Mouse (Mus musculus): ENCODE data around the gene Lig3. TPM values are rescaled to one million over a fixed set of nuclear protein-coding genes. Genes with fewer than 3 reads are reported as not detected.

The Lig3 gene
- polyA plus RNA-seq, 1 experiment from 2014 or later: 25.6 TPM

DNA sequence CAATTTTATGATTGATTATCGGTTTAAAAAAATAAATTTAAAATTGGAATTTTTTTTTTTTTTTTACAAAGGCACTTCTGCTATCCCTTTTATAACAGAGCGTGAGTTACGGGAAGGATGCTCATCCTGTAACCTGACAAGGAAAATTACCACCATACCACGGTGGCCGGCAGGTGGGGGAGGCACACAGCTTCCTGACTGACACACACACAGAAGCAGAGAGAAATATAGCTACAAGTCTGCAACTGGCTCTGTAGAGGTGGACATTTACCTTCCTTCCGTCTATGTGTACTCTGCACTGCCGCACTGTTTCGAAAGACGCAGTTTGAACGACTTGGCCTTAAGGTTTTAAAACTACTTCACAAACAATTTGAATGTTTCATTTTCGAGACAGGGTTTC is 71.2 kb downstream of the Lig3 start:
- Histone ChIP-seq H3K4me3 (ENCODE audit: low read depth, low read length) (no peak overlapping the region), H3K27me3 (ENCODE audit: control insufficient read depth, insufficient read depth, low read depth, low read length) (no peaks in the 10 kb centered on the region), H3K9ac (ENCODE audit: low read depth, low read length) (no peak overlapping the region), H3K4me1 (ENCODE audit: control insufficient read depth, insufficient read depth, low read length) (peaks cover 3% of the 10 kb centered on the region; the same call in 1 of the 2 replicates), H3K27ac (ENCODE audit: low read length) (no peak overlapping the region), H3K36me3 (ENCODE audit: control insufficient read depth, insufficient read depth, low read length) (no peaks in the 10 kb centered on the region), H3K9me3 (replicated peaks; ENCODE audit: control insufficient read depth, low read length, poor library complexity, severe bottlenecking) (no peaks in the 10 kb centered on the region), H3K4me2 (ENCODE audit: low read length) (no peak overlapping the region)
- 86% methylated on average over 11 of the region's 11 CpGs for WGBS
- ATAC-seq: no peak

DNA sequence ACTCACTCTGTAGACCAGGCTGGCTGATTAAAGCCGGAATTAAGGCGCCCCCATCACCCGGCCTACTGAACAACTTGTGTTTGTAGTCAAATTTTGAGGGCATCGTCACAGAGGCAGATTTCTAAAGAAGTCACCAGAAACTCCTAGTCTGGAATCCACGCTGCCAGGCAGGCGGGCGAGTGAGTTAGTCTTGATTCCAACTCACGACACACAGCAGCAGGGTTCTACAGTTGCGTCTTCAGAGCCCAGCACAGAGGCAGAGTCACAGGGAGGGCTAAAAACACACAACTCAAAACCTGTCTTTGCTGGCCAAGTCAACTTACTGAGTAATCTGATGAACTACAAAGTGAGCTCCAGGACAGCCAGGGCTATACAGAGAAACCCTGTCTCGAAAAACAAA is 71.6 kb downstream of the Lig3 start:
- Histone ChIP-seq H3K4me3 (ENCODE audit: low read depth, low read length) (no peak overlapping the region), H3K9me3 (replicated peaks; ENCODE audit: control insufficient read depth, low read length, poor library complexity, severe bottlenecking) (no peaks in the 10 kb centered on the region), H3K9ac (ENCODE audit: low read depth, low read length) (no peak overlapping the region), H3K4me2 (ENCODE audit: low read length) (no peak overlapping the region), H3K36me3 (ENCODE audit: control insufficient read depth, insufficient read depth, low read length) (no peaks in the 10 kb centered on the region), H3K27me3 (ENCODE audit: control insufficient read depth, insufficient read depth, low read depth, low read length) (no peaks in the 10 kb centered on the region), H3K4me1 (ENCODE audit: control insufficient read depth, insufficient read depth, low read length) (no peaks in the 10 kb centered on the region; the same call in 1 of the 2 replicates), H3K27ac (ENCODE audit: low read length) (no peak overlapping the region)
- 82% methylated on average over 10 of the region's 10 CpGs for WGBS
- ATAC-seq: no peak

DNA sequence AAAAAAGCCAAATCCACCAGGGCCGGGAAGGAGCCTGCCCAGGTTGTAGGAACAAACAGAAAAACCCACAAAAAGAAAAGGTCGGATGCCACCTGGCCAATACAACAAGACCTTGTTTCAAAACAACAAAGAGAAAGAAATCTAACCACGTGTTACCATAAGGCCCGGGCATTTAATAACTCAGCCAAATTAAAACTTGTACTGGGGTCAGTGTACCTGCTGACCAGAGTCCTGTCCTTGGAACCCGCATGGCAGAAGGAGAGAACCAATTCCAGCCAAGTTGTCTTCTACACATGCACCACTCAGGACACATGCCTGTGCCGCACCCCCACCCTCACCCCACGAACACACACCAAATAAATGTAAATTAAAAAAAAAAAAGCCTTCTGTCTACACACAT is 72.0 kb downstream of the Lig3 start:
- no peak overlapping the region for H3K4me3 ChIP-seq (ENCODE audit: low read depth, low read length)
- WGBS: 90% methylated on average over 7 of the region's 7 CpGs
- H3K9me3 ChIP-seq (replicated peaks; ENCODE audit: control insufficient read depth, low read length, poor library complexity, severe bottlenecking): no peaks in the 10 kb centered on the region
- no peak overlapping the region for H3K4me2 ChIP-seq (ENCODE audit: low read length)
- no peak overlapping the region for H3K9ac ChIP-seq (ENCODE audit: low read depth, low read length)
- ATAC-seq: no peak
- H3K36me3 ChIP-seq (ENCODE audit: control insufficient read depth, insufficient read depth, low read length): no peaks in the 10 kb centered on the region
- H3K4me1 ChIP-seq (ENCODE audit: control insufficient read depth, insufficient read depth, low read length): no peaks in the 10 kb centered on the region; the same call in 1 of the 2 replicates
- no peaks in the 10 kb centered on the region for H3K27me3 ChIP-seq (ENCODE audit: control insufficient read depth, insufficient read depth, low read depth, low read length)
- H3K27ac ChIP-seq (ENCODE audit: low read length): no peak overlapping the region

Other genes starting within 250 kb of the Lig3 start
- 0.25 and 0.46 TPM in 2 replicates for gene Cct6b, start 16.8 kb upstream of the Lig3 start, polyA plus RNA-seq (2015; fragmentation: Nextera tagmentation; extraction: Ambion mirVana)
- 26.6 and 29.6 TPM in 2 replicates for gene Zfp830, start 16.8 kb upstream of the Lig3 start, polyA plus RNA-seq (2015; fragmentation: Nextera tagmentation; extraction: Ambion mirVana)
- 3.9 and 4.2 TPM in 2 replicates for gene Rffl, start 90.1 kb downstream of the Lig3 start, polyA plus RNA-seq (2015; fragmentation: Nextera tagmentation; extraction: Ambion mirVana)
- 13.6 and 13.7 TPM in 2 replicates for gene Rad51d, start 109.5 kb downstream of the Lig3 start, polyA plus RNA-seq (2015; fragmentation: Nextera tagmentation; extraction: Ambion mirVana)
- 1.0 and 1.1 TPM in 2 replicates for gene Fndc8, start 111.0 kb downstream of the Lig3 start, polyA plus RNA-seq (2015; fragmentation: Nextera tagmentation; extraction: Ambion mirVana)
- gene Nle1, start 127.3 kb downstream of the Lig3 start, polyA plus RNA-seq (2015; fragmentation: Nextera tagmentation; extraction: Ambion mirVana): 35.7 and 36.8 TPM in 2 replicates
- gene Unc45b, start 129.4 kb downstream of the Lig3 start, polyA plus RNA-seq (2015; fragmentation: Nextera tagmentation; extraction: Ambion mirVana): 0.78 and 1.5 TPM in 2 replicates
- gene Slfn5, start 170.2 kb downstream of the Lig3 start, polyA plus RNA-seq (2015; fragmentation: Nextera tagmentation; extraction: Ambion mirVana): 1.4 and 1.6 TPM in 2 replicates
- 1.7 and 1.9 TPM in 2 replicates for gene Slfn9, start 210.7 kb downstream of the Lig3 start, polyA plus RNA-seq (2015; fragmentation: Nextera tagmentation; extraction: Ambion mirVana)
- 0.09 and 0.14 TPM in 2 replicates for gene Slfn8, start 239.7 kb downstream of the Lig3 start, polyA plus RNA-seq (2015; fragmentation: Nextera tagmentation; extraction: Ambion mirVana)

Measured in midbrain, embryonic 16.5 days (tissue).